Mouse (Mus musculus) CH12.LX (cell line): ENCODE results near the gene Otor. TPM values are rescaled to one million over a fixed set of nuclear protein-coding genes. Genes with fewer than 3 reads are reported as not detected.

Experiments
- DNase-seq: peaks from one replicate; pipeline ENCODE4 v3.0.0-alpha.2; 2013; ENCODE audit errors: extremely low read depth
- H3K27ac ChIP-seq: 2 replicates; pipeline ENCODE4 v1.5.1; 2012; ENCODE audit warnings: low read depth, mild to moderate bottlenecking, control low read depth, moderate library complexity; ENCODE audit not compliant: insufficient read depth
- H3K27me3 ChIP-seq: replicated peaks from 2 replicates; pipeline ENCODE3; 2012; ENCODE audit warnings: inconsistent platforms
- H3K36me3 ChIP-seq, 2 experiments: replicated peaks in 1 of 2; 2 replicates each; pipeline versions ENCODE3 to v1.6.1; 2012; ENCODE audit warnings: inconsistent platforms in 1 of 2, low read length in 1 of 2, mild to moderate bottlenecking in 1 of 2, mixed read lengths in 1 of 2, moderate library complexity in 1 of 2; ENCODE audit not compliant: control insufficient read depth in 1 of 2, insufficient read depth in 1 of 2
- H3K4me1 ChIP-seq, 2 experiments: 2 replicates each; pipeline ENCODE4 v1.6.1; 2012; ENCODE audit warnings: inconsistent platforms in 1 of 2, moderate library complexity in 1 of 2; ENCODE audit not compliant: insufficient read depth in 2 of 2, control insufficient read depth in 1 of 2
- H3K4me2 ChIP-seq: 2 replicates; pipeline ENCODE4 v1.6.1; 2012; ENCODE audit warnings: low read depth, mild to moderate bottlenecking, control low read depth; ENCODE audit not compliant: poor library complexity, insufficient read depth, severe bottlenecking
- H3K4me3 ChIP-seq, 3 experiments: fragments of 150-350 bp in 1 of 3; sonication (generic) in 1 of 3; replicated peaks in 1 of 3; 2 replicates each; pipeline versions ENCODE3 to v1.5.1; 2011 to 2012; ENCODE audit warnings: low read depth in 2 of 3, low read length in 2 of 3, mild to moderate bottlenecking in 2 of 3, moderate library complexity in 2 of 3, control low read depth in 1 of 3, improper control_type of control experiment in 1 of 3, inconsistent platforms in 1 of 3, mixed read lengths in 1 of 3; ENCODE audit not compliant: poor library complexity in 1 of 3
- H3K79me2 ChIP-seq: replicated peaks from 2 replicates; pipeline ENCODE4 v1.6.1; 2012; ENCODE audit warnings: mild to moderate bottlenecking, moderate library complexity; ENCODE audit not compliant: control insufficient read depth, poor library complexity, insufficient read depth, severe bottlenecking; ENCODE audit errors: extremely low read depth
- H3K9ac ChIP-seq: 2 replicates; pipeline ENCODE4 v1.6.1; 2012; ENCODE audit warnings: low read depth, mild to moderate bottlenecking, control low read depth, moderate library complexity; ENCODE audit not compliant: insufficient read depth
- H3K9me3 ChIP-seq: replicated peaks from 2 replicates; pipeline ENCODE3; 2012; ENCODE audit warnings: low read length, inconsistent platforms, mixed read lengths
- BHLHE40 ChIP-seq: IDR thresholded peaks from 2 replicates; pipeline ENCODE4 v1.6.1; 2011; ENCODE audit warnings: mild to moderate bottlenecking, low read depth, low read length, improper control_type of control experiment
- CHD1 ChIP-seq: IDR thresholded peaks from 2 replicates; pipeline ENCODE4 v1.6.1; 2012; ENCODE audit warnings: low read depth, low read length, improper control_type of control experiment, inconsistent platforms
- CHD2 ChIP-seq: IDR thresholded peaks from 2 replicates; pipeline ENCODE4 v1.6.1; 2011; ENCODE audit warnings: low read length, improper control_type of control experiment
- CTCF ChIP-seq, 2 experiments: IDR thresholded peaks in 1 of 2; conservative IDR thresholded peaks in 1 of 2; 2 replicates each; pipeline ENCODE4 v1.5.1; 2011 to 2012; ENCODE audit warnings: low read depth in 2 of 2, low read length in 2 of 2, improper control_type of control experiment in 1 of 2, inconsistent platforms in 1 of 2, mild to moderate bottlenecking in 1 of 2, moderate library complexity in 1 of 2
- E2F4 ChIP-seq: IDR thresholded peaks from 2 replicates; pipeline ENCODE4 v1.6.1; 2011; ENCODE audit warnings: low read depth, low read length, improper control_type of control experiment; ENCODE audit not compliant: insufficient replicate concordance
- ELF1 ChIP-seq: IDR thresholded peaks from 2 replicates; pipeline ENCODE4 v1.6.1; 2014; ENCODE audit warnings: low read depth, mild to moderate bottlenecking, inconsistent platforms, low read length, improper control_type of control experiment
- EP300 ChIP-seq: IDR thresholded peaks from 2 replicates; pipeline ENCODE4 v1.6.1; 2011; ENCODE audit warnings: low read length, improper control_type of control experiment
- GABPA ChIP-seq: IDR thresholded peaks from 2 replicates; pipeline ENCODE4 v1.6.1; 2012; ENCODE audit warnings: low read depth, low read length, improper control_type of control experiment, inconsistent platforms; ENCODE audit not compliant: insufficient replicate concordance
- HCFC1 ChIP-seq: IDR thresholded peaks from 2 replicates; pipeline ENCODE4 v1.6.1; 2012; ENCODE audit warnings: low read depth, mild to moderate bottlenecking, inconsistent platforms, low read length, improper control_type of control experiment
- IRF4 ChIP-seq: IDR thresholded peaks from 2 replicates; pipeline ENCODE4 v1.6.1; 2014; ENCODE audit warnings: low read depth, mild to moderate bottlenecking, inconsistent platforms, low read length, improper control_type of control experiment
- JUND ChIP-seq: conservative IDR thresholded peaks from 2 replicates; pipeline ENCODE4 v1.6.1; 2011; ENCODE audit warnings: low read depth, low read length, improper control_type of control experiment
- KAT2A ChIP-seq: IDR thresholded peaks from 2 replicates; pipeline ENCODE4 v1.6.1; 2012; ENCODE audit warnings: low read length, improper control_type of control experiment, inconsistent platforms; ENCODE audit not compliant: insufficient replicate concordance
- MAX ChIP-seq: IDR thresholded peaks from 2 replicates; pipeline ENCODE4 v1.6.1; 2011; ENCODE audit warnings: low read length, improper control_type of control experiment
- MAZ ChIP-seq: IDR thresholded peaks from 2 replicates; pipeline ENCODE4 v1.6.1; 2012; ENCODE audit warnings: low read depth, mild to moderate bottlenecking, inconsistent platforms, low read length, improper control_type of control experiment, moderate library complexity
- MXI1 ChIP-seq: IDR thresholded peaks from 2 replicates; pipeline ENCODE4 v1.6.1; 2011; ENCODE audit warnings: mild to moderate bottlenecking, low read depth, low read length, improper control_type of control experiment
- MYC ChIP-seq: IDR thresholded peaks from 2 replicates; pipeline ENCODE4 v1.6.1; 2011; ENCODE audit warnings: low read depth, mild to moderate bottlenecking, improper control_type of control experiment, low read length
- NELFE ChIP-seq: IDR thresholded peaks from 2 replicates; pipeline ENCODE4 v1.6.1; 2011; ENCODE audit warnings: low read depth, low read length, improper control_type of control experiment
- NRF1 ChIP-seq: IDR thresholded peaks from 2 replicates; pipeline ENCODE4 v1.6.1; 2014; ENCODE audit warnings: low read depth, mild to moderate bottlenecking, inconsistent platforms, low read length, improper control_type of control experiment, moderate library complexity
- POLR2A ChIP-seq: IDR thresholded peaks from 2 replicates; pipeline ENCODE4 v1.6.1; 2011; ENCODE audit warnings: low read depth, mild to moderate bottlenecking, improper control_type of control experiment, low read length
- RAD21 ChIP-seq: IDR thresholded peaks from 2 replicates; pipeline ENCODE4 v1.6.1; 2011; ENCODE audit warnings: low read depth, mild to moderate bottlenecking, low read length, improper control_type of control experiment, moderate library complexity
- RCOR1 ChIP-seq: conservative IDR thresholded peaks from 2 replicates; pipeline ENCODE4 v1.6.1; 2012; ENCODE audit warnings: low read depth, mild to moderate bottlenecking, inconsistent platforms, low read length, improper control_type of control experiment
- SIN3A ChIP-seq: IDR thresholded peaks from 2 replicates; pipeline ENCODE4 v1.6.1; 2012; ENCODE audit warnings: low read length, improper control_type of control experiment, inconsistent platforms
- TCF12 ChIP-seq: IDR thresholded peaks from 2 replicates; pipeline ENCODE4 v1.6.1; 2014; ENCODE audit warnings: low read depth, mild to moderate bottlenecking, inconsistent platforms, low read length, improper control_type of control experiment
- UBTF ChIP-seq: IDR thresholded peaks from 2 replicates; pipeline ENCODE4 v1.6.1; 2012; ENCODE audit warnings: low read depth, mild to moderate bottlenecking, inconsistent platforms, low read length, improper control_type of control experiment, moderate library complexity
- USF1 ChIP-seq: IDR thresholded peaks from 2 replicates; pipeline ENCODE4 v1.6.1; 2014; ENCODE audit warnings: low read depth, mild to moderate bottlenecking, inconsistent platforms, low read length, improper control_type of control experiment
- USF2 ChIP-seq: conservative IDR thresholded peaks from 2 replicates; pipeline ENCODE4 v1.6.1; 2011; ENCODE audit warnings: low read depth, low read length, improper control_type of control experiment
- ZC3H11A ChIP-seq: IDR thresholded peaks from 2 replicates; pipeline ENCODE4 v1.6.1; 2012; ENCODE audit warnings: low read depth, mild to moderate bottlenecking, inconsistent platforms, low read length, improper control_type of control experiment
- ZMIZ1 ChIP-seq: IDR thresholded peaks from 2 replicates; pipeline ENCODE4 v1.6.1; 2012; ENCODE audit warnings: low read depth, mild to moderate bottlenecking, inconsistent platforms, low read length, improper control_type of control experiment
- dilution Hi-C: fragments of 300-500 bp; cut with MboI; formaldehyde crosslinking; loops from 2 replicates; pipeline ENCODE4 v1.14.3; 2020; ENCODE audit warnings: low sequenced_read_pairs; ENCODE audit not compliant: extremely low pct_unique_long_range_greater_than_20kb, extremely low pct_ligation_motif_present
- in situ Hi-C: fragments of 300-500 bp; cut with MboI; formaldehyde crosslinking; loops from 3 replicates; pipeline ENCODE4 v1.14.3; 2019; ENCODE audit warnings: low sequenced_read_pairs, low pct_ligation_motif_present, low pct_unique_long_range_greater_than_20kb, mixed read lengths
- polyA plus RNA-seq: library from polyadenylated mRNA; unstranded; fragments of >175 nt; gene quantifications from 2 replicates; pipeline ENCODE4 v1.2.1, GENCODE M21; 2012; ENCODE audit warnings: low read depth; ENCODE audit not compliant: insufficient read length
- total RNA-seq, 2 experiments: library from RNA; depleted of rRNA; stranded (reverse); fragments of 300-350 nt in 1 of 2; fragments of >200 nt in 1 of 2; gene quantifications; 2 replicates each; pipeline ENCODE4 v1.2.3; 2012 to 2014

Otor gene
- total and polyA plus RNA-seq, 3 experiments = not detected

DNA sequence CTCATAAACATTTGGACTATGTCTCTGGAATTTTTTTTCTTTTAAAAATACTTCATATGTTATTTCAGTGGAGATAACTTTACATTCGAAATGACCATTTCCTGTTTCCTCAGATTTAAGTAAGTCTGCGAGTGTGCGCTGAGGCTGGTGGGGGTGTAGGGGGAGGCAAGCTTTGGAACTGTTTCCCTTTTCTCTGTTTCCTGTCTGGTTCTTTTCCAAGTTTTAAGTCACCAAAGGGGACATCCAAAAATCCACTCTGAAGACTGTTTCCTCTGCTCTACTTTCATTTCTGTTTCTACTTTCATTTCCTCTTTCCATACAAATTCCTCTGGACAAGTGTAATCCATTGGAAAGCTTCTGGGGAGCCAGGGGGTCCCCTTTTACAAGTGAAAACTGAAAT, 3.4 kb downstream of the Otor start:
- H3K27me3 ChIP-seq = peaks cover 25% of the 10 kb centered on the region
- no peak overlapping the region for H3K4me3 ChIP-seq
- H3K36me3 ChIP-seq = no peaks in the 10 kb centered on the region
- no peak for DNase-seq
- dilution Hi-C loops (no loop called here), in situ Hi-C loops (no loop called here)
- H3K27ac ChIP-seq = no peak overlapping the region
- TF ChIP-seq TCF12 (no peak), NELFE (no peak), JUND (no peak), KAT2A (no peak), GABPA (no peak), IRF4 (no peak), CTCF (conservative IDR thresholded peaks at IDR 0.05 in 1 of 2, IDR thresholded peaks at IDR 0.05 in 1 of 2; ENCODE audit: low read depth in 2 of 2, low read length in 2 of 2) (no peak), UBTF (no peak), ZMIZ1 (no peak), MYC (no peak)
- H3K4me1 ChIP-seq = no peaks in the 10 kb centered on the region
- H3K9me3 ChIP-seq = no peaks in the 10 kb centered on the region
- no peak overlapping the region for H3K9ac ChIP-seq
- no peaks in the 10 kb centered on the region for H3K79me2 ChIP-seq
- H3K4me2 ChIP-seq = peak overlapping the region; percentile 94; the same call in 1 of the 2 replicates

DNA sequence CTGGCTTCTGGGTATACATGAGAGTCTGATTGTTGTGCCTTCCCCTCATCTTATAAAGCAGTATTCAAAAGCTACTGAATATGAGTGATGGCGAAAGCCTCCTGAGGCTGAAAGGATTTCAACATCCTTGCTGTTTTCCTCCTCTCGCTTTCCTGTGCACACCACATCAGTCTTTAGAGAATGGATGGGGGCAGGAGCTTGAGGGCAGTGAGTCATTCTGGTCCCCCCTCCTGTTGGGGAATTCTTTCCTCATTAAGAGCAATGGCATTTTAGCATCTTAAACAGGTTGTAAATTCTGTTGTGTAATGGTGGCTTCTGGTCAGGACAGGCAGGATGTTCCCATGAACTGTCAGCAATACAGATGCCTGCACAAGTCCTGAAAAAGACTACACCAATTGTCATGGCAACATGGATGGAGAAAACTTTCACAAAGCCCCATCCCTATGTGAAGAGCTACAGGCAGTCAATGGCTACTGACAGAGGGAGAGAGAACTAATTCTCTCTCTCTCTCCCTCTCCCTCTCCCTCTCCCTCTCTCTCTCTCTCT, 6.7 kb downstream of the Otor start:
- in situ Hi-C loops = no loop called here
- no peak overlapping the region for H3K27ac ChIP-seq

DNA sequence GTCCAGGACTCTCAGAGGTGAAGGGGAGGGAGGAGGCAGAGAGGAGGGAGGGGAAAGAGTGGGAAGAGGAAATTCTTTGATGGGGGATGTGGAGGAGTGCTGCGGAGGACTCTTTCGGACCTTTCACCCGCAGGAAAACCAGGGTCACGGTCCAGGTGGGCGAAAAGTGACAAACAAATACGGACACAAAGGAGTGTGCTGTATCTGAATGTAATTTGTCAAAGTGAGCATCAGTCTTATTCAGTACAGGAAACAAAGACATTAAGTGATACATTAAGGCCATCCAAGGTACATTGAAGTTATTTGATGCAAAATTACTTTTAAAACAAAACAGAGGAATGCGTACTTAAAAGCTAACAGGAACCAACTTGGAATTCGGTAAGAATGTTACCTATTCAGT, 11.6 kb downstream of the Otor start:
- Histone ChIP-seq H3K27me3 (peaks cover 55% of the 10 kb centered on the region), H3K27ac (no peak overlapping the region), H3K4me1 (no peaks in the 10 kb centered on the region), H3K9me3 (no peaks in the 10 kb centered on the region), H3K4me3 (no peak overlapping the region), H3K36me3 (no peaks in the 10 kb centered on the region), H3K4me2 (no peak overlapping the region), H3K79me2 (no peaks in the 10 kb centered on the region), H3K9ac (no peak overlapping the region)
- in situ Hi-C loops = no loop called here
- dilution Hi-C loops = no loop called here
- TF ChIP-seq CHD2 (no peak), MAX (no peak), MXI1 (no peak), ELF1 (no peak), MYC (no peak), NRF1 (no peak), MAZ (no peak), ZC3H11A (no peak), RCOR1 (no peak), RAD21 (no peak), JUND (no peak), KAT2A (no peak), CTCF (conservative IDR thresholded peaks at IDR 0.05 in 1 of 2, IDR thresholded peaks at IDR 0.05 in 1 of 2; ENCODE audit: low read depth in 2 of 2, low read length in 2 of 2) (no peak), SIN3A (no peak), TCF12 (no peak), USF2 (no peak), CHD1 (no peak), POLR2A (no peak), BHLHE40 (no peak)
- DNase-seq = no peak

More for the DNA sequence above, 6.7 kb downstream of the Otor start:
- no peak for DNase-seq
- H3K4me1 ChIP-seq = no peaks in the 10 kb centered on the region
- no peak overlapping the region for H3K4me2 ChIP-seq
- TF ChIP-seq ZC3H11A = no peak
- no peak for TF ChIP-seq USF1
- no peak for TF ChIP-seq E2F4
- TF ChIP-seq EP300 = no peak
- TF ChIP-seq MAX = no peak
- no peak for TF ChIP-seq CHD1
- TF ChIP-seq ELF1 = no peak
- TF ChIP-seq NRF1 = no peak
- TF ChIP-seq HCFC1 = no peak
- no peak for TF ChIP-seq BHLHE40
- no peaks in the 10 kb centered on the region for H3K79me2 ChIP-seq
- H3K9ac ChIP-seq = no peak overlapping the region
- dilution Hi-C loops = no loop called here
- peaks cover 45% of the 10 kb centered on the region for H3K27me3 ChIP-seq
- no peaks in the 10 kb centered on the region for H3K36me3 ChIP-seq
- H3K9me3 ChIP-seq = no peaks in the 10 kb centered on the region
- H3K4me3 ChIP-seq = no peak overlapping the region
